Mouse (Mus musculus) T-helper 1 cell (primary cell): ENCODE data around the gene Camk1g.

ENCODE experiments used
- in situ Hi-C: fragments of 300-600 bp; cut with MboI, MseI; formaldehyde crosslinking; loops from one replicate; pipeline ENCODE4 v1.15.1; 2025; ENCODE audit warnings: high pct_unique_total_duplicates

The Camk1g gene

GRCm38 (mm10) chr1:193376478-193377134 lies 6.5 kb upstream of the Camk1g start:
- in situ Hi-C loops, result loop anchor here (5.0 kb wide), 1 partner anchor 169 kb away; the partner anchor contains the start of gene Lamb3

GRCm38 (mm10) chr1:193373906-193374413 lies 3.9 kb upstream of the Camk1g start:
- in situ Hi-C loops, result no loop called here

GRCm38 (mm10) chr1:193369091-193369490 lies 1.0 kb downstream of the Camk1g start:
- in situ Hi-C loops, result no loop called here

GRCm38 (mm10) chr1:193368055-193368454 lies 2.0 kb downstream of the Camk1g start:
- in situ Hi-C loops, result no loop called here

- in situ Hi-C loops, result no loop called here
These were observed 6.3 kb downstream of the Camk1g start for GRCm38 (mm10) chr1:193363801-193364231.

- in situ Hi-C loops, result no loop called here
These were observed 8.0 kb downstream of the Camk1g start for GRCm38 (mm10) chr1:193362078-193362477.

GRCm38 (mm10) chr1:193361181-193361580 lies 8.9 kb downstream of the Camk1g start:
- in situ Hi-C loops, result no loop called here

GRCm38 (mm10) chr1:193359199-193359598 lies 10.9 kb downstream of the Camk1g start:
- in situ Hi-C loops, result no loop called here

- in situ Hi-C loops, result no loop called here
These were observed 18.5 kb downstream of the Camk1g start for GRCm38 (mm10) chr1:193351583-193351982.

GRCm38 (mm10) chr1:193350546-193350801 lies 19.6 kb downstream of the Camk1g start:
- in situ Hi-C loops, result no loop called here

GRCm38 (mm10) chr1:193349702-193350545 lies 20.2 kb downstream of the Camk1g start:
- in situ Hi-C loops, result no loop called here

GRCm38 (mm10) chr1:193348261-193348962 lies 21.7 kb downstream of the Camk1g start:
- in situ Hi-C loops, result no loop called here

- in situ Hi-C loops, result no loop called here
These were observed 23.2 kb downstream of the Camk1g start for GRCm38 (mm10) chr1:193346908-193347307.

- in situ Hi-C loops, result no loop called here
These were observed 25.1 kb downstream of the Camk1g start for GRCm38 (mm10) chr1:193344976-193345375.

- in situ Hi-C loops, result no loop called here
These were observed 26.2 kb downstream of the Camk1g start for GRCm38 (mm10) chr1:193343853-193344252.

- in situ Hi-C loops, result no loop called here
These were observed 27.7 kb downstream of the Camk1g start for GRCm38 (mm10) chr1:193342198-193342946.

- in situ Hi-C loops, result no loop called here
These were observed 31.6 kb downstream of the Camk1g start for GRCm38 (mm10) chr1:193338363-193338995.

GRCm38 (mm10) chr1:193337787-193338310 lies 32.2 kb downstream of the Camk1g start:
- in situ Hi-C loops, result no loop called here

GRCm38 (mm10) chr1:193337018-193337321 lies 33.1 kb downstream of the Camk1g start:
- in situ Hi-C loops, result no loop called here

GRCm38 (mm10) chr1:193336122-193337017 lies 33.7 kb downstream of the Camk1g start:
- in situ Hi-C loops, result no loop called here
